ENCODE assay signal across 23 mouse cellular contexts in genomic region chr17:35023221-35023620, GRCm38 (mm10). TPM values are rescaled to one million over a fixed set of nuclear protein-coding genes. Genes with fewer than 3 reads are reported as not detected.
DNase-seq lines count a peak whose midpoint lies in the region; ATAC-seq and TF ChIP-seq lines count a peak whose summit lies in the region.
"Had no signal": no experiment of that assay in that cellular context is flagged by ENCODE, and none has a peak within 500 bp of the region (broad histone marks: within the 10 kb centered on the region; RNA-seq: fewer than 3 reads in every experiment).

No protein-coding gene starts in this region.

- intact Hi-C loops in heart, postnatal 36 days (cut with DNase I) = loop anchor here (2.0 to 5.0 kb wide), 2 partner anchors 99 to 214 kb away; partner anchors contain the start of genes Csnk2b and Gpank1

- no peaks in the 10 kb centered on the region; the same call in 1 of the 2 replicates for H3K36me3 ChIP-seq in intestine, embryonic 16.5 days (ENCODE audit: control insufficient read depth, insufficient read depth, low read length)
- no peaks in the 10 kb centered on the region for H3K36me3 ChIP-seq in intestine, embryonic 15.5 days
- 0 out of 2 replicates have a peak, but pooled peaks cover 4% of the 10 kb centered on the region for H3K36me3 ChIP-seq in embryonic facial prominence, embryonic 13.5 days
- H3K36me3 ChIP-seq in liver, postnatal 0 days (replicated peaks; ENCODE audit: insufficient read depth, low read length) = no peaks in the 10 kb centered on the region
- H3K36me3 ChIP-seq: forebrain, embryonic 12.5 days; heart, embryonic 12.5 days; hindbrain, embryonic 12.5 days; limb, embryonic 13.5 days; midbrain, embryonic 13.5 days; neural tube, embryonic 13.5 days had no signal

- WGBS in intestine, embryonic 16.5 days = 85% methylated on average over 5 of the region's 5 CpGs
- 86% methylated on average over 5 of the region's 5 CpGs for WGBS in intestine, embryonic 15.5 days
- WGBS in embryonic facial prominence, embryonic 13.5 days = 76% methylated on average over 5 of the region's 5 CpGs
- 78% methylated on average over 5 of the region's 5 CpGs for WGBS in liver, postnatal 0 days (ENCODE audit: insufficient replicate concordance)

- no peaks in the 10 kb centered on the region for H3K27me3 ChIP-seq in intestine, embryonic 16.5 days (replicated peaks; ENCODE audit: control insufficient read depth, insufficient read depth, low read length)
- no peaks in the 10 kb centered on the region for H3K27me3 ChIP-seq in intestine, embryonic 15.5 days (replicated peaks)
- H3K27me3 ChIP-seq in embryonic facial prominence, embryonic 13.5 days = no peaks in the 10 kb centered on the region
- 0 out of 2 replicates have a peak, but pooled peaks cover 3% of the 10 kb centered on the region for H3K27me3 ChIP-seq in liver, postnatal 0 days (ENCODE audit: insufficient read depth, low read length)
- H3K27me3 ChIP-seq: forebrain, embryonic 12.5 days; hindbrain, embryonic 12.5 days; limb, embryonic 13.5 days; midbrain, embryonic 13.5 days; neural tube, embryonic 13.5 days had no signal

- no peak overlapping the region for H3K4me3 ChIP-seq in intestine, embryonic 16.5 days (ENCODE audit: low read length)
- no peak overlapping the region for H3K4me3 ChIP-seq in intestine, embryonic 15.5 days (replicated peaks)
- no peak overlapping the region for H3K4me3 ChIP-seq in embryonic facial prominence, embryonic 13.5 days
- no peak overlapping the region for H3K4me3 ChIP-seq in liver, postnatal 0 days (ENCODE audit: low read depth, low read length)
- H3K4me3 ChIP-seq: forebrain, embryonic 12.5 days; heart, embryonic 12.5 days; hindbrain, embryonic 12.5 days; limb, embryonic 13.5 days; midbrain, embryonic 13.5 days; neural tube, embryonic 13.5 days had no signal

- H3K4me1 ChIP-seq in intestine, embryonic 16.5 days (ENCODE audit: control insufficient read depth, insufficient read depth, low read length) = peaks cover 26% of the 10 kb centered on the region
- peaks cover 39% of the 10 kb centered on the region for H3K4me1 ChIP-seq in intestine, embryonic 15.5 days (replicated peaks)
- peaks cover 42% of the 10 kb centered on the region for H3K4me1 ChIP-seq in embryonic facial prominence, embryonic 13.5 days
- H3K4me1 ChIP-seq in liver, postnatal 0 days (ENCODE audit: insufficient read depth) = peaks cover 25% of the 10 kb centered on the region

- H3K9ac ChIP-seq in intestine, embryonic 16.5 days (ENCODE audit: low read depth, low read length) = no peak overlapping the region
- H3K9ac ChIP-seq in intestine, embryonic 15.5 days = no peak overlapping the region
- 0 out of 2 replicates have a peak overlapping the region, but pooled peaks have one; percentile 49 for H3K9ac ChIP-seq in embryonic facial prominence, embryonic 13.5 days
- no peak overlapping the region for H3K9ac ChIP-seq in liver, postnatal 0 days (replicated peaks)
- H3K9ac ChIP-seq: forebrain, embryonic 12.5 days; hindbrain, embryonic 12.5 days; lung, embryonic 14.5 days; midbrain, embryonic 13.5 days; neural tube, embryonic 13.5 days had no signal

- no peak; the same call in 1 of the 2 replicates for TF ChIP-seq CTCF in liver, postnatal 0 days (IDR thresholded peaks at IDR 0.05; ENCODE audit: low read depth)

- no peak for TF ChIP-seq EP300 in liver, postnatal 0 days (IDR thresholded peaks at IDR 0.05; ENCODE audit: low read depth)

- peak; percentile 92 for DNase-seq in heart, adult 11 months
- DNase-seq in heart, postnatal 36 days = no peak
- DNase-seq in liver, postnatal 0 days = peak; percentile 12
- DNase-seq in cerebellum, postnatal 10 days = no peak
- no peak for DNase-seq in cerebellum, adult 18-20 months
- DNase-seq: adrenal gland, postnatal 36 days; cerebellum, adult 11-12 months; cerebellum, postnatal 36 days; gastrocnemius, postnatal 10 days; kidney, adult 9 months; layer of hippocampus, adult 9-11 months; lung, embryonic 14.5 days; spleen, adult 18-20 months had no signal

- ATAC-seq in intestine, embryonic 16.5 days = no peak
- no peak for ATAC-seq in intestine, embryonic 15.5 days
- no peak for ATAC-seq in embryonic facial prominence, embryonic 13.5 days (ENCODE audit: insufficient number of reproducible peaks, insufficient read depth, low FRiP score, low TSS enrichment, low read depth)
- no peak for ATAC-seq in liver, postnatal 0 days
- ATAC-seq: CD4-positive, CD25-positive, alpha-beta regulatory T cell, adult 4 months; midbrain, embryonic 13.5 days had no signal

- H3K27ac ChIP-seq in intestine, embryonic 16.5 days (ENCODE audit: low read length) = peak overlapping the region; percentile 36; the same call in 1 of the 2 replicates
- no peak overlapping the region for H3K27ac ChIP-seq in intestine, embryonic 15.5 days
- H3K27ac ChIP-seq in embryonic facial prominence, embryonic 13.5 days = no peak overlapping the region
- 0 out of 2 replicates have a peak overlapping the region, but pooled peaks have one; percentile 2 for H3K27ac ChIP-seq in liver, postnatal 0 days (ENCODE audit: low read depth)
- H3K27ac ChIP-seq: forebrain, embryonic 12.5 days; hindbrain, embryonic 12.5 days; limb, embryonic 13.5 days; midbrain, embryonic 13.5 days; neural tube, embryonic 13.5 days had no signal

- no peak overlapping the region for H3K4me2 ChIP-seq in intestine, embryonic 16.5 days (ENCODE audit: low read depth, low read length)
- no peak overlapping the region for H3K4me2 ChIP-seq in intestine, embryonic 15.5 days (replicated peaks)
- H3K4me2 ChIP-seq in embryonic facial prominence, embryonic 13.5 days = no peak overlapping the region
- peak overlapping the region; percentile 27; the same call in 1 of the 2 replicates for H3K4me2 ChIP-seq in liver, postnatal 0 days (ENCODE audit: low read depth, low read length)
- H3K4me2 ChIP-seq: forebrain, embryonic 12.5 days; heart, embryonic 12.5 days; hindbrain, embryonic 12.5 days; limb, embryonic 13.5 days; lung, embryonic 14.5 days; midbrain, embryonic 13.5 days; neural tube, embryonic 13.5 days had no signal

- no peaks in the 10 kb centered on the region for H3K9me3 ChIP-seq in intestine, embryonic 16.5 days (ENCODE audit: control insufficient read depth, low read length)
- no peaks in the 10 kb centered on the region for H3K9me3 ChIP-seq in intestine, embryonic 15.5 days
- no peaks in the 10 kb centered on the region for H3K9me3 ChIP-seq in embryonic facial prominence, embryonic 13.5 days
- no peaks in the 10 kb centered on the region for H3K9me3 ChIP-seq in liver, postnatal 0 days (ENCODE audit: low read length)
- H3K9me3 ChIP-seq: forebrain, embryonic 12.5 days; heart, embryonic 12.5 days; hindbrain, embryonic 12.5 days; limb, embryonic 13.5 days; midbrain, embryonic 13.5 days; neural tube, embryonic 13.5 days had no signal

RNA-seq across cellular contexts. Expression of gene Sapcd1, which starts 4.6 kb away (rescaled TPM):
- not detected for total RNA-seq in heart, postnatal 36 days (2021)
- polyA plus RNA-seq in intestine, embryonic 16.5 days (2015; fragmentation: Nextera tagmentation; extraction: Ambion mirVana) = 11.3 TPM in 2 replicates
- polyA plus RNA-seq in intestine, embryonic 15.5 days (2015; fragmentation: Nextera tagmentation; extraction: Ambion mirVana) = 11.4 and 13.5 TPM in 2 replicates
- 14.2 and 19.5 TPM in 2 replicates for polyA plus RNA-seq in embryonic facial prominence, embryonic 13.5 days (2015; fragmentation: Nextera tagmentation; extraction: Ambion mirVana)
- polyA plus RNA-seq in liver, postnatal 0 days (2015; fragmentation: Nextera tagmentation; extraction: Ambion mirVana) = 3.3 and 4.1 TPM in 2 replicates

RNA-seq across cellular contexts. Expression of gene Vwa7, which starts 6.8 kb away (rescaled TPM):
- total RNA-seq in heart, postnatal 36 days (2021) = 1 to 10 TPM; 8.4 to 9.3 TPM
- polyA plus RNA-seq in intestine, embryonic 16.5 days (2015; fragmentation: Nextera tagmentation; extraction: Ambion mirVana) = 0.18 and 0.27 TPM in 2 replicates
- polyA plus RNA-seq in intestine, embryonic 15.5 days (2015; fragmentation: Nextera tagmentation; extraction: Ambion mirVana) = 0.21 and 0.35 TPM in 2 replicates
- polyA plus RNA-seq in embryonic facial prominence, embryonic 13.5 days (2015; fragmentation: Nextera tagmentation; extraction: Ambion mirVana) = 0.33 and 0.38 TPM in 2 replicates
- 0.09 and 0.12 TPM in 2 replicates for polyA plus RNA-seq in liver, postnatal 0 days (2015; fragmentation: Nextera tagmentation; extraction: Ambion mirVana)

RNA-seq across cellular contexts. Expression of gene Vars, which starts 22.4 kb away (rescaled TPM):
- total RNA-seq in heart, postnatal 36 days (2021) = 10 to 100 TPM; 26.7 to 27.4 TPM
- polyA plus RNA-seq in intestine, embryonic 16.5 days (2015; fragmentation: Nextera tagmentation; extraction: Ambion mirVana) = 112 and 119 TPM in 2 replicates
- polyA plus RNA-seq in intestine, embryonic 15.5 days (2015; fragmentation: Nextera tagmentation; extraction: Ambion mirVana) = 117 and 141 TPM in 2 replicates
- polyA plus RNA-seq in embryonic facial prominence, embryonic 13.5 days (2015; fragmentation: Nextera tagmentation; extraction: Ambion mirVana) = 102 and 112 TPM in 2 replicates
- 38.0 and 43.8 TPM in 2 replicates for polyA plus RNA-seq in liver, postnatal 0 days (2015; fragmentation: Nextera tagmentation; extraction: Ambion mirVana)

RNA-seq across cellular contexts. Expression of gene Msh5, which starts 23.3 kb away (rescaled TPM):
- total RNA-seq in heart, postnatal 36 days (2021) = under 1 TPM; 0.25 to 0.70 TPM
- 3.6 and 4.4 TPM in 2 replicates for polyA plus RNA-seq in intestine, embryonic 16.5 days (2015; fragmentation: Nextera tagmentation; extraction: Ambion mirVana)
- 3.0 and 3.1 TPM in 2 replicates for polyA plus RNA-seq in intestine, embryonic 15.5 days (2015; fragmentation: Nextera tagmentation; extraction: Ambion mirVana)
- 3.5 and 3.6 TPM in 2 replicates for polyA plus RNA-seq in embryonic facial prominence, embryonic 13.5 days (2015; fragmentation: Nextera tagmentation; extraction: Ambion mirVana)
- polyA plus RNA-seq in liver, postnatal 0 days (2015; fragmentation: Nextera tagmentation; extraction: Ambion mirVana) = 3.8 and 4.2 TPM in 2 replicates

RNA-seq across cellular contexts. Expression of gene Clic1, which starts 26.5 kb away (rescaled TPM):
- total RNA-seq in heart, postnatal 36 days (2021) = 10 to 100 TPM; 41.7 to 44.0 TPM
- polyA plus RNA-seq in intestine, embryonic 16.5 days (2015; fragmentation: Nextera tagmentation; extraction: Ambion mirVana) = 405 and 416 TPM in 2 replicates
- polyA plus RNA-seq in intestine, embryonic 15.5 days (2015; fragmentation: Nextera tagmentation; extraction: Ambion mirVana) = 385 and 387 TPM in 2 replicates
- polyA plus RNA-seq in embryonic facial prominence, embryonic 13.5 days (2015; fragmentation: Nextera tagmentation; extraction: Ambion mirVana) = 243 and 254 TPM in 2 replicates
- 98.6 and 102 TPM in 2 replicates for polyA plus RNA-seq in liver, postnatal 0 days (2015; fragmentation: Nextera tagmentation; extraction: Ambion mirVana)

Comparison
In these comparisons a context has a peak if more than half of its experiments do, and no peak if none do; other contexts are left out.
1. DNase-seq: peak in heart, adult 11 months (single experiment) and liver, postnatal 0 days (single experiment); none in heart, postnatal 36 days (0 of 2), cerebellum, postnatal 10 days (0 of 2) and cerebellum, adult 18-20 months (0 of 2).
2. H3K27ac ChIP-seq: peak in intestine, embryonic 16.5 days (single experiment) and liver, postnatal 0 days (single experiment); none in intestine, embryonic 15.5 days (single experiment) and embryonic facial prominence, embryonic 13.5 days (single experiment).